Mouse (Mus musculus): ENCODE results near the gene Gpa33.

Gpa33 gene

DNA sequence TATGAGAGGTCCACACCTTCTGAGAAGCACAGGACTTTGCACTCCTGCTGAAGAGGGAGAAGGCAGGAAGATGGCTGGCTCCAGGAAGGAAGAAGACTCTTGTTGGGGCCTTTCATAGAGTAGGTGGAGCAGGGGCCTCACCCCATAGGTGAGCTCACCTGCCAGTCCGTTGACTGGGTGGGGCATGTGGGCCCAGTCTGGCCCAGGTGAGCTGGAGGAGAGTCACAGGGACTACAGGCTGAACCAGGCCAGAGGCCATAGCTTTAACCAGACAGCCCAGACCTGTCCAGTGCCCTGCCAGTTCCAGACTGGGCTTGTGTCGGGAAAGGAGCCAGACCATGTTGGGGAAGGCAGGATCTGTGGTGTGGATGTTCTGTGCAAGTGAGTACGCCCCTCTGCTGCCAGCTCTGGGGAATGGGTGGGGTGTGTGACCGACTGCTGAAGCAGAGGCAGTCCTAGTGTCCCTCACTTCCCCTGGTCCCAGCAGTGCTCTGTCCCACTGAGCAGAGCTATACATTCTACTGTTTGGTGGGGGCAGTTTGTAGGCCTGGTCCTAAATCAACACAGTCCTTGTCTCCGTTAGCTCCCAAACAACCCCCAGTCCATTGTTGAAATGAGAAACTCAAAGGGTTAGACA lies at the start of gene Gpa33:
Gpa33 (plus strand) TSS at position 15 of the 637 bp plus-strand sequence.
- DNase-seq (ENCODE audit: low read depth, low spot score), result no peak

GRCm38 (mm10) chr1:166088446-166089170 lies 41.4 kb upstream of the Gpa33 start:
- no peak for DNase-seq (ENCODE audit: low read depth, low spot score)

DNA sequence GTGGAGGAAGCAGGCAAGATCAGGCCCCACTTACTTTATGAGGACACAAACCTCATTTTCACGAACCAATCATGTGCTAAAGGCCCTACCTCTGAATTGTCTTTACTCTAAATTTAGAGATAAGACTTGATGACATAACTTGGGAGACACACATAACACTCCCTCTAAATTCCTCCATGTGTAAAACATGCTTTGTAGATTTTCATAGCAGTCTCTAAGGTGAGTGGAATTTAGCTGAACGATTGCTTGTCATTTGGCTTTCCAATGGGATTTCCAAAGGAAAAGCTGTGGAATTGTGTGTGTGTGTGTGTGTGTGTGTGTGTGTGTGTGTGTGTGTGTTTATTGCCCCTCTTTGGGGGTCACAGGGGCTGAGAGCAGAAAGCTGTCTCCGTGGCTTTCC lies 40.7 kb upstream of the Gpa33 start:
- no peak for DNase-seq (ENCODE audit: low read depth, low spot score)

DNA sequence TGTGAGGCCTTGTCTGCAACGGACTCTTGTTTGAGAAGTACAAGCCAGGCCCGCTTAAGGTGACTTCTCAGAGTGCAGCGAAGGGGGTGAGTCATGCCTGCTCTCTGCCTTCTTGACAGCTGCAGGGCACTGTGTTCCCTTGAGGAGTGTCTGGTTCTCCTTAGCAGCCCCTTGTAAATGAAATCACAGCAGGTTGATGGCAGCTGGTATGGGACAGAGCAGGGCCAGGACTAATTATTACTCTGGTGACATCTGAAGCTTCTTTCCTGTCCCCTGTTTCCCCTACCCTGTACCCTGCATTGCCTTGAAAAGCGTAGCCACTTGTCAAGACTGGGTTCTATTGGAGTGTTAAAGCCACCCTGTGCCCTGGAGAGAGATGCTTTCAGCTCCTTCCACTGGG lies 40.3 kb upstream of the Gpa33 start:
- no peak for DNase-seq (ENCODE audit: low read depth, low spot score)

DNA sequence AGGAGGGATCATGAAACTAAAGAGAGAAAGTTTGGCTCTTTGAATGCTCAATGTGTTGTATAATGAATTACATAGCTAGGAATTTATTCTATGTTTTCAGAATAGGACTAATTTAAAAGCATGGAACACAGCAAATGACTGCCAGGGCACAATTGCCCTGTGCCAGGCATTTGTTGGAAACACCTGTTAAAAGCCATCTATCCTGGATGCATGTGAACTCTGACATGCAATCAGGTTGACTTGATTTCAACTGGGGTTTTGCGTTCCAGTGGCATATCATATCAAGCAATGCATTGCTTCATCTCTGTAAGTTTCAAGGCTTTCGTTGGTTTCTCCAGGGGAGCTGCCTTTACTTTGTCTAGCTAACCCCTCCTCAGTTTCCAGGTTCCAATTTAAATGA lies 39.7 kb upstream of the Gpa33 start:
- no peak for DNase-seq (ENCODE audit: low read depth, low spot score)

DNA sequence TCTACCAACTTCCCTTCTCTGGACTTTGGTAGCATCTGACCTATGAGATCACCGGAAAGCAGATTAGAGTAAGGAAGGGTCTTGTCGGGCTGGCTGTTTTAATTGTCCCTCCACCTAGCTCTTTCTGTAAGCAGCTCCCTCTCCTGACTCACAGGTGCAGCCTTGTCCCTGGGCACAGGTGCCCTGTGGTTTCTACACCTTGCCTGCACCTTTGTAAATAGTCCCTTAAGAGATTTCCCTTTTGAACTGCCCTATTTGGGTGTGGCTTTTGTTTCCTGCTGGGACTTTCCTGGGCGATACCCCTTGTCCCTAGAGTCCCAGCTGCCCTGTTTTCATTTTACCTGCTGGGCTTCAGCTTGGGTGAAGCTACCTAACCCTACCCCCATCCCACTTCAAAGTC lies 35.6 kb upstream of the Gpa33 start:
- no peak for DNase-seq (ENCODE audit: low read depth, low spot score)

GRCm38 (mm10) chr1:166098120-166098519 lies 31.9 kb upstream of the Gpa33 start:
- no peak for DNase-seq (ENCODE audit: low read depth, low spot score)

GRCm38 (mm10) chr1:166102920-166103608 lies 27.0 kb upstream of the Gpa33 start:
- no peak for DNase-seq (ENCODE audit: low read depth, low spot score)

DNA sequence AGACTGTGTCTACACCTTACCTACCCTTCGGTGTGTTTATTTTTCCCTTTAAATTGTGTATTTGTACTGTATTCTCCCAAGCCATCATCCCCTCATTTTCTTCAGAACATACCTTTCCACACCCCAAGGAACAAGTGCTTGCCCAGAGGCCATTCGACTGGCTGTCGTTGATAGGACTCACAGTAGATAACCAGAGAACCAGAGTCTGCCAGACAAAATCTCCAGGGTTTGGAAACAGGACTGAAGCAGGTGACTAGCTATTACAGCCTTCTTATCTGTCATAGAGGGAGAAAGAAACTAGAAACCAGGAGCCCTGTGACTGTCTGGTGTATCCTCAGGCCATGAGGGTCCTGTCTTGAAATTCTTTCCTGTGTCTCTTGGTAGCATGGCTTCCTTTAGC lies 25.2 kb upstream of the Gpa33 start:
- DNase-seq (ENCODE audit: low read depth, low spot score), result no peak

GRCm38 (mm10) chr1:166105464-166105863 lies 24.6 kb upstream of the Gpa33 start:
- no peak for DNase-seq (ENCODE audit: low read depth, low spot score)

- DNase-seq (ENCODE audit: low read depth, low spot score), result no peak
These were observed 15.1 kb upstream of the Gpa33 start for GRCm38 (mm10) chr1:166114986-166115385.

DNA sequence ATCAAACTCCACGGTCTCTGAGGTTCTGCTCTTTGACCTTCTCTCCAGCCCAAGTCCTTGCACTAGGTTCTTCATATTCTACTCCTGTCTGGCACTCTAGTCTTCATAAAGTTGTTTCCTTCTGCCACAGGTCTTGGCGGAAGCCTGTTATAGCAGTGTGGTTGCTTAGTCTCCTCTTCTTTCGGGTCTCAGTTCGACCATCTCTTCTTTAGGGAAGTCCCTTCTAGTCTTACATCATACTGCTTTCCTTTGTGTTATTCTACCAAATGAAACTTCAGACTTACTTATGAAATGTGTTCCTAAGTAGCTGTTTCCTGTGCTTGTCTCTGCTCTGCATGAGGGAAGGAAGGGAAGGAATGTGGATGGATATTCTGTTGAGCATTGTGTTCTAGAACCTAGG lies 14.3 kb upstream of the Gpa33 start:
- DNase-seq (ENCODE audit: low read depth, low spot score), result no peak

DNA sequence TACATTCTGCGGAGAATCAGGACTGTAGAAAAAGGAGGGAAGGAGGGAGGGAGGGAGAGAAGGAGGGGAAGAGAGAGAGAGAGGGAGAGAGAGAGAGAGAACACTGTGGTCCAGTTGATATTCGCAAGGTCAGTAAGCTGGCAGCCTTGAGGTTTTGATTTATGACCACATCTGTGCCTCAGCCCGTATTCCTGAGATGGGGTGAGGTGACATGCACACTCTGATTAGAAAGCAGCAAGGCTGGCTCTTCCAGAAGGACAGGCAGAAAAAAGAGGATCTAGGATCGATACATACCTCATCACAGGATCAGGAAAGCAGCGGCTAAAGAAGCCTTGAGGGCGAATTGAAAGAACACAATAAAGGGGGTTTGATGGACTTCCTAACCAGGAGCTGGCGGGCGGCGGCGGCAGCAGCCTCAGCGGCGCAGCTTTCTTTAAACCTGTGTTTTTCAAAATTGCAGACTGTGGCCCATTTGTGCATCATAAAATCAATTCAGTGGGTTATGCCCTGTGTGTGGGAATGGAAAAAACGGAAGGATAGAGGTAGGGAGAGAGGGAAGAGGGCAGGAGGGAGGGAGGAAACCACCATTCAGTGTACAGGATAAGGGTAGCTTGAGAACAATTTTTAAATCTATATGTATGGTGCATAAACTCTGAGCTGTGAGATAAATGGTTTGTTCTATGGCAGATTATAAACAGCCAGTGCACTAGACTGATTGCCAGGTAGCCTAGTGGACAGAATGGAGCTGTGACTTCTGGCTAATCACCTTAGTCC lies 12.0 kb upstream of the Gpa33 start:
- DNase-seq (ENCODE audit: low read depth, low spot score), result no peak

- no peak for DNase-seq (ENCODE audit: low read depth, low spot score)
These were observed 7.9 kb upstream of the Gpa33 start for GRCm38 (mm10) chr1:166122114-166122513.

DNA sequence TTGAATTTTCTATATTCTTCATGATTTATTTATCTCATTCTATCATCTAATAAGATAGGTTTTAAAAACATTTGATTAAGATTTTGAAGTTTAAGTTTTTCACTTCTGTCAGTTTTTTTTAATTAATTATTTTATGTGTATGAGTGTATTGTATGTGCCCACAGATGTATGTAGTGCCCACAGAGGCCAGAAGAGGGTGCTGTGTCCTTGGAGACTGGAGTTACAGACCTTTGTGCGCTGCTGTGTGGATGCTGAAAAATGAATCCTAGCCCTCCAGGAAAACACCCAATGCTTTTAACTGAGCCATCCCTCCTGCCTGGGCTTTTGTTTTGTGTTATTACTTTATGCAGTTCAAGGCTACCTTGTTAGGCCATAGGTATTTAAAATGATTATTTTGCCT lies 7.0 kb upstream of the Gpa33 start:
- no peak for DNase-seq (ENCODE audit: low read depth, low spot score)

GRCm38 (mm10) chr1:166123751-166124150 lies 6.3 kb upstream of the Gpa33 start:
- no peak for DNase-seq (ENCODE audit: low read depth, low spot score)

- no peak for DNase-seq (ENCODE audit: low read depth, low spot score)
These were observed 5.0 kb upstream of the Gpa33 start for GRCm38 (mm10) chr1:166124932-166125593.

DNA sequence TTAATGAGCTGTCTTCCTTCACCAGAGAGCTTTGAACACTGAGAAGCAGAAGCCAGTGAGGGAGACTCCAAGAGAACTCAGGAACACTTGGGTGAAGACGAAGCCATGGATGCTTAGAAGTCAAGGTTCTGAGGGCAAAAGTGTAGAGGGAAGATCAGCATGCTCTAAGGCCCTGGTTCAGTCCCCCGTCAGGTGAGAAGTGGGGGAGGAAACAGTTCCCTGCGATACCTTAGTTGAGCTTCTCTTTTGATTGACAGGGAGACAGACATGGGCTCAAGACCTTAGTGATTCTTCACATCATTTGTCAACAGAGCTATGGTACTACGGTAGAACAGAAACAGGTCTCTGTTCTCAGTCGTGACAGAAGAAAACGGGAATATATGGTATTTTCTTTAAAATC lies 3.7 kb upstream of the Gpa33 start:
- no peak for DNase-seq (ENCODE audit: low read depth, low spot score)

DNA sequence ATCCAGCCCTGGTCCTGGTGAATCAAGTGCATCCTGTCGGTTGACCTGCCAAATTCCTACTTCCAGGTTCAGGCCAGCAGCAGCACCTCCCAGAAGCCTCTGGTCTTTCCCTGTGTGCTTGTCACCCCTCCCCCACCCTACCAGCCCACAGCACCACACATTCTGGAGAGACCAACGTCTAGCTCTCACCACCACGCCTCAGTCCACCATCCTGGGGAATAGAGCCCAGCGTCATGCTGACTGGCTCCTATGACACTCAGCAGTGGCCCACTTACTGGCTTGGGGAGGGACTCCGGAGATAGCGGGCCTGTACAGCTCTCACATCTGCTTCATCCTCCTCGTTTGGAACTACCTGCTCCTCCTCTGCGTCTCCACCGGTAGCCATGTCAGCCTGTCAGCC lies 3.2 kb upstream of the Gpa33 start:
- DNase-seq (ENCODE audit: low read depth, low spot score), result no peak

- DNase-seq (ENCODE audit: low read depth, low spot score), result no peak
These were observed 2.3 kb upstream of the Gpa33 start, which contains the start of gene Dusp27 for GRCm38 (mm10) chr1:166127719-166128118. TSS of gene Dusp27 (minus strand) at chr1:166127922.

DNA sequence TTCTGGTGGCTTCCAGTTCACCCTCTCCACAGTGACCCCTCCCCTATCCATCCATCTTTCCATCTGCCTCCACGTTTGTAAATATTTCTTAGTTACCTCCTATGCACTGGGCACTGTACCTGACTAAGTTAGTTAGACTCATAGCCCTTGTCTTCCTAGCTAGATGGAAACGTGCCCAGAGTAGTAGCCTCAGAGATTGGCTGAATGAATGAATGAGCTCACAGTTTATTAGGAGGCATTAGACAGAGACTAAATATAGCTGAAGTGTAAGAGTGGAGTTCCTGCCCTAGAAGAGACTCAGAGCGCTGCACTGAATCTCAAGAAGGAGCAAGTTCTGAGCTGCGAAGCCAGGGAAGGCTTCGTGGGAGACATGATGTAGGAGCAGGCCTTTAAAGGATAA lies 1.5 kb upstream of the Gpa33 start:
- DNase-seq (ENCODE audit: low read depth, low spot score), result no peak

DNA sequence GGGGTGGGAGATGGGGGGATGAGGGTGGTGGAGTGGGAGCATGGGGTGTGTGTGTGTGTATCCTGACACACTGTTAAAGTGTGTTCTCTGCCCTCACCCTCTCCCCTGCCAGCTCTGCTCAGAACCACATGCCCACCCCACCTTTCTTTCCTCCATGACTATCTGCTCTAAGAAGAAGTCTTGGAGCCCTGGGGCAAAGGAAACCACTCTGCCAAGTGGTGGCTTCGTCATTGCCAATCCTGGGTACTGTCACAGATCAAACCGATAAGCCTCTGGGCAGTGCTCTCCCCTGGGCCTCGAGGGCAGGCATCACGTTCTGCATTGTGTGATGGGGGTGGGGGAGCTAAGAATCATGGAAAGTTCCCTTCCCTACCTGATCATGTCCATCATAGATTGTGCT lies 2.3 kb downstream of the Gpa33 start:
- no peak for DNase-seq (ENCODE audit: low read depth, low spot score)

Measured in retina, adult 2 months (tissue).